Mouse (Mus musculus): ENCODE measurements around the gene Csrp1.

- TF ChIP-seq CTCF (IDR thresholded peaks at IDR 0.05; ENCODE audit: extremely low read depth, insufficient read length, insufficient replicate concordance, low read depth, low read length): no peak
- no peak for TF ChIP-seq POLR2A (IDR thresholded peaks at IDR 0.05; ENCODE audit: low read depth, low read length)
These were observed 38.7 kb upstream of the Csrp1 start for GRCm38 (mm10) chr1:135681122-135681521.
